Mouse (Mus musculus) spleen, adult 2 months (tissue): Measurements from ENCODE around the gene Gm5148. TPM values are rescaled to one million over a fixed set of nuclear protein-coding genes. Genes with fewer than 3 reads are reported as not detected.

Experiments
- DNase-seq, 2 experiments: peaks; one replicate each; pipeline versions ENCODE4 v3.0.0 to v3.0.0-alpha.2; 2012 to 2021; ENCODE audit warnings: low spot score in 2 of 2, low read depth in 1 of 2
- H3K27ac ChIP-seq: fragments of 200-500 bp; 2 replicates; pipeline ENCODE4 v1.5.1; 2012; ENCODE audit warnings: low read length, inconsistent platforms; ENCODE audit not compliant: insufficient read depth
- H3K27me3 ChIP-seq: fragments of 200-500 bp; 2 replicates; pipeline ENCODE4 v1.6.1; 2012; ENCODE audit warnings: mild to moderate bottlenecking, moderate library complexity, low read length, inconsistent platforms; ENCODE audit not compliant: control insufficient read depth, insufficient read depth
- H3K36me3 ChIP-seq: fragments of 200-500 bp; 2 replicates; pipeline ENCODE4 v1.6.1; 2012; ENCODE audit warnings: mild to moderate bottlenecking, low read length, inconsistent platforms; ENCODE audit not compliant: control insufficient read depth, insufficient read depth
- H3K4me1 ChIP-seq: fragments of 200-500 bp; 2 replicates; pipeline ENCODE4 v1.6.1; 2011; ENCODE audit warnings: inconsistent platforms; ENCODE audit not compliant: control insufficient read depth, insufficient read depth, insufficient read length
- H3K4me3 ChIP-seq: fragments of 200-500 bp; 2 replicates; pipeline ENCODE4 v1.5.1; 2011; ENCODE audit warnings: mild to moderate bottlenecking, inconsistent platforms; ENCODE audit not compliant: insufficient read depth, insufficient read length; ENCODE audit errors: extremely low read depth
- CTCF ChIP-seq: fragments of 200-500 bp; IDR thresholded peaks from 2 replicates; pipeline ENCODE4 v1.5.1; 2011; ENCODE audit warnings: mild to moderate bottlenecking, inconsistent platforms; ENCODE audit not compliant: insufficient read depth, insufficient read length, insufficient replicate concordance; ENCODE audit errors: extremely low read depth
- POLR2A ChIP-seq: fragments of 200-500 bp; IDR thresholded peaks from 2 replicates; pipeline ENCODE4 v1.6.1; 2011; ENCODE audit warnings: low read depth, low read length, inconsistent platforms
- WGBS: fragments of 180-500 bp; shearing (Covaris S2); methylation state at CpG from one replicate; pipeline ENCODE4 v1.1.7; 2018; 5-methylcytosine and 5-hydroxymethylcytosine counted together
- polyA plus RNA-seq: library from polyadenylated mRNA; depleted of rRNA; stranded (reverse); fragments of >200 nt; gene quantifications from 2 replicates; pipeline ENCODE4 v1.2.3, GENCODE M21; 2012

Gm5148 gene
- polyA plus RNA-seq, 1 experiment = 0.62 TPM

DNA sequence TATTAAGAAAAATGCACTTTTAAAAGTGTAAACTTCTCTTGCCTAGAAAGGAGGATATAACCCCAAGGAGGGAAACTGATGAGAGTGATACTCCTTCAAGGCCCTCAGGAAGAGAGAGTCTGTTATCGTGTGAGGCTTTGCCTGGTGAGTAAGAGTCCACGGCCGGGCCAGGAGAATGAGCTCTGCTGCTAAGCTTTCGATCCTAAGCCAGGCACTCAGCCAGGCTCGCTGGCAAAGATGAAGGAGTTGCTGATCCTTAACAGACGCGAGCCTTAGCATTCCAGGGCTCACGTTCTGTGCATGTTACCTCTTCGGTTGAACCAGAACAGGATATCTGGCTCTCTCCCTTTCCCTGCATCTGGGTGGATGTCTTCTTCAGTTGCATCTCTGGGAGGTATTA lies 11.8 kb downstream of the Gm5148 start:
- H3K27ac ChIP-seq = no peak overlapping the region
- WGBS = 83% methylated on average over 9 of the region's 9 CpGs
- no peaks in the 10 kb centered on the region for H3K4me1 ChIP-seq
- no peak overlapping the region for H3K4me3 ChIP-seq
- TF ChIP-seq CTCF (no peak), POLR2A (no peak)
- no peaks in the 10 kb centered on the region for H3K27me3 ChIP-seq
- DNase-seq = no peak
- no peaks in the 10 kb centered on the region for H3K36me3 ChIP-seq

DNA sequence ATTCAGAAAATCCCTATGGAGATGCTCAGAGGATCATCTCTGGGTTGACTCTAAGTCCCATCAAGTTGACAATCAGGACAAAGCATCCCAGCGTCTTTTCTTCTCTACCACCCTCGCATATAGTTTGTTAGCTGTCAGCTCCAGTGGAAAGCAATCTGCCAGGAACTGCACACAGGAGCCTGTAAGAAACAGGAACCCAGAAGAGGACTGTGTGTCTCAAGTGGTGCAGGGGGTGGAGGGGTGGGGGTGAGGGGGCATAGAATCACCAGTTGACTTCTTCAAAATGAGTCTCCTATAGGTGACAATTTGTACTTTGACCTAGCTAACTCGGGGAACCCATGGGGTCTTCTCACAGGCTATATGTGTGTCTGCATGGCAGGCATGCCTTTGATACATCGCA lies 12.7 kb downstream of the Gm5148 start:
- no peak for DNase-seq
- Histone ChIP-seq H3K27ac (no peak overlapping the region), H3K36me3 (no peaks in the 10 kb centered on the region), H3K27me3 (no peaks in the 10 kb centered on the region), H3K4me1 (no peaks in the 10 kb centered on the region), H3K4me3 (no peak overlapping the region)
- 55% methylated on average over 4 of the region's 4 CpGs for WGBS
- TF ChIP-seq POLR2A (no peak), CTCF (no peak)

DNA sequence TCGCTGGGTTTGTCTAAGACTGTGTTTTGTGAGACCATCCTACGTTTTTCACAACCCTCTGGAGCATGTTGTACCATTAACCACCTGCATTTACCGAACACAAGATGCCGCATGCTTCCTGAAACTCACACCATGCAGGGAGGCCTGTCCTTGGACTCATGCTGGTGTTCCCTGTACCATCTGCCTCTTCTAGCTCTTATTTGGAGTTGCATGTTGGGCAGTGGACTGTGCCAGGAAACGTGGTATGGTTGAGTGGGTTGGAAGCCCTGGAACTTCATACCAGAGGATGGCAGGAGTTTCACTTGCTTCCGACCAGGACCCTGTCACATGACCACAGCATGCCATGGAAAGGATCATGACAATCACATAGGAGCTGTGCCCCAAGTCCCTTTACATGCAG lies 16.5 kb downstream of the Gm5148 start:
- 89% methylated on average over 6 of the region's 6 CpGs for WGBS
- Histone ChIP-seq H3K4me1 (no peaks in the 10 kb centered on the region), H3K27ac (no peak overlapping the region), H3K36me3 (no peaks in the 10 kb centered on the region), H3K27me3 (no peaks in the 10 kb centered on the region), H3K4me3 (no peak overlapping the region)
- TF ChIP-seq CTCF = no peak
- TF ChIP-seq POLR2A = no peak
- no peak for DNase-seq

DNA sequence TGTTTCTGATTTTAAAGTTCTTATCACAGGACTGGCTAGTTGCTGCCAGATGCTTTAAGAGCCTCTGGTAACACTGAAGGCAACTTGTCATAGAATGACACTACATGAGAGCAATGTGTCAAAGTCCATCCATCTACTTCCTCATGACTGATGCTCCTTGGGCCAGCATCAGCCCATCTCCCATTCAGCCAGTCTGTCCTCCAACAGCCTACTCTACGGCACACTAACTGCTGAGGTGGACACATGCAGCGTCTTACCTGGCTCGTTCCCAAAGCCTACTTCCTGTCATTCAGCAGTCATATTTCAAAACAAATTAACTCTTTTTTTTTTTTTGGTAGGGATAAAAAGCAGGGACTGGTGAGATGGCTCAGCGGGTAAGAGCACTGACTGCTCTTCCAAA lies 17.9 kb downstream of the Gm5148 start:
- TF ChIP-seq POLR2A (no peak), CTCF (no peak)
- H3K4me1 ChIP-seq = no peaks in the 10 kb centered on the region
- 60% methylated on average over 4 of the region's 4 CpGs for WGBS

DNA sequence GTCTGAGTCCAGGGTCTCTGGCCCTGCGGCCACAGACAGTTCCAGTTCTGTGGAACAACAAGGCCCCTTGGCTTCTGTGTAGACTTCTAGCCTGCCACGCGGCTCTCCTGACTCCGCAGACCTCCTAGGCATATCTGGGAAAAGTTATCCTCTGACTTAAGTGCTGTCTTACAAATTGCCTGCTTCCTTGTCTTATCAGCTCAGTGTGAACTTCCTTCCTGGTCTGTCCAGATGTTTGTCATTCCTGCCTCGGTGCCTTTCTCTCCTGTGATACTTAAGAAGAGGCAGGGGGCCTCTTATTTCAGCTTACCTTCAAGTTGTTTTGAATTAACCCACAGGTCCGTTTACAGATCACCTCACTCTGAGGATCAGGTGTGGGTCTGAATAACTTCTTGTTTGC lies 18.9 kb downstream of the Gm5148 start:
- 65% methylated on average over 6 of the region's 6 CpGs for WGBS
- DNase-seq = no peak

More for the DNA sequence above, 17.9 kb downstream of the Gm5148 start:
- no peak for DNase-seq
- Histone ChIP-seq H3K4me3 (no peak overlapping the region), H3K27ac (no peak overlapping the region), H3K36me3 (no peaks in the 10 kb centered on the region), H3K27me3 (no peaks in the 10 kb centered on the region)

DNA sequence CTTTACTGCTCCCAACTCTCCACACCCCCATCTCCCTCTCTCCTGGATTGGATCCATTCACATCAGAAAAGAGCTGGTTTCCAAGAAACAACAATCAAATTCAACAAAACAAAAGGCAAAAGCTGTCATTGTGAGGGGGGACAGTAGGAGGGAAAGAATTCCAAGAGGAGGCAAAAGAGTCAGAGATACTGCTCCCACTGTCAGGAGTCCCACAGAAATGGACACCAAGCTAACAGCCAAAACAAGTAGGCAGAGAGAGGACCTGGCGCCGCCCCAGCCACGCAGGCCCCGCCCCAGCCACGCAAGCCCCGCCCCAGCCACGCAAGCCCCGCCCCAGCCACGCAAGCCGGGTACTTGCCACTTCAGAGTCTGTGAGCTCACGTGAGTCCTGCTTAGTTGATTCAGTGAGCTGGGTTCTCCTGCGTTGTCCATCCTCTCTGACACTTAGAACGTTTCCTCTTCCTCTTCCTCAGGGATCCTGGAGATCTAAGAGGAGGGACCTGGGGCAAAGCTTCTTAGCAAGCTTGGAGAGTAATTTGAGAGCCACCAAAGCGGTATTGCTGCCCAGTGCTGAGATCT lies 19.5 kb downstream of the Gm5148 start:
- H3K36me3 ChIP-seq = no peaks in the 10 kb centered on the region
- H3K4me1 ChIP-seq = no peaks in the 10 kb centered on the region
- no peak overlapping the region for H3K4me3 ChIP-seq
- 59% methylated on average over 14 of the region's 14 CpGs for WGBS
- H3K27me3 ChIP-seq = no peaks in the 10 kb centered on the region
- no peak overlapping the region for H3K27ac ChIP-seq
- no peak for DNase-seq
- no peak for TF ChIP-seq POLR2A
- no peak for TF ChIP-seq CTCF

More for the DNA sequence above, 18.9 kb downstream of the Gm5148 start:
- Histone ChIP-seq H3K4me3 (no peak overlapping the region), H3K36me3 (no peaks in the 10 kb centered on the region), H3K27ac (no peak overlapping the region), H3K4me1 (no peaks in the 10 kb centered on the region), H3K27me3 (no peaks in the 10 kb centered on the region)
- TF ChIP-seq CTCF (no peak), POLR2A (no peak)

DNA sequence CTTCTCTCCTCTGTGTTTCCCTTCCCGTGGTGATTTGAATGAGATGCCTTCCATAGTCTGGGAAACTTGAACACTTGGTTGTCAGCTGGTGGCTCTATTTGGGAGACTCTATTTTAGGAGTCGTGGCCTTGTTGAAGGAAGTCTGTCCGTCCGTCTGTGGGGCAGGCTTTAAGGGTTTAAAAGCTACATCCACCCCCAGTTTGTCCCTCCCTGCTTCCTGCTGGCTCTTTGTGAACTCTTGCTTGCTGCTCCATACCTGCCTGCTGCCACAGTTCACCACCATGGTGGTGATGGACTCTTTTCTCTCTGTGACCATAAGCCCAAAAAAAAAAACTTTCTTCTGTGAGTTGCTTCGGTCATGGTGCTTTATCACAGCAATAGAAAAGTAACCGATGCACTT lies 21.2 kb downstream of the Gm5148 start:
- H3K27me3 ChIP-seq = no peaks in the 10 kb centered on the region
- TF ChIP-seq POLR2A = no peak
- no peak for TF ChIP-seq CTCF
- no peak overlapping the region for H3K4me3 ChIP-seq
- DNase-seq = no peak
- H3K36me3 ChIP-seq = no peaks in the 10 kb centered on the region
- H3K4me1 ChIP-seq = no peaks in the 10 kb centered on the region
- no peak overlapping the region for H3K27ac ChIP-seq
- 92% methylated on average over 6 of the region's 6 CpGs for WGBS

DNA sequence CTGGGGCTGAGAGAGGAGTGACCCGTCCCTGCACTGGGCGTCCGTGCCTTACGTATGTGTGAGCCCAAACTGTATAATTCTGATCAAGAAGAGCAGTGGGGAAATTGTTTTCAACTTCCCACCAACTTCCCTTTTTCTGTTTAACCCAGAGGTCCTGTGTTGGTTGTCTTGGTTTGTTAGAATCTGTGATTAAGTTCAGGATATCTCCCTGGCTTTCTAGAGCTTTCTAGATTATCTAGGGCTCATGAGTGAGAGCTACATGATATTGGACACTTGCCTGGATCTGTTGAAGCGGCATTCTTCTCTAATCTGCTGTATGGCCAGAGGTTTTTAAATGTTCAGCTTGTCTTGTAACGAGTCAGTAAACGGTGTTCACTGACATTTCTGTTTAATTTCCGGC lies 30.7 kb downstream of the Gm5148 start:
- no peak for DNase-seq
- TF ChIP-seq POLR2A (no peak), CTCF (no peak)
- H3K36me3 ChIP-seq = no peaks in the 10 kb centered on the region
- H3K4me3 ChIP-seq = no peak overlapping the region
- no peaks in the 10 kb centered on the region for H3K27me3 ChIP-seq
- 34% methylated on average over 8 of the region's 8 CpGs for WGBS
- H3K27ac ChIP-seq = no peak overlapping the region
- peaks cover 3% of the 10 kb centered on the region; the same call in 1 of the 2 replicates for H3K4me1 ChIP-seq
